Mouse (Mus musculus) granulocyte monocyte progenitor cell, adult 5-6 weeks (primary cell): ENCODE data around the gene Scn10a. TPM values are rescaled to one million over a fixed set of nuclear protein-coding genes. Genes with fewer than 3 reads are reported as not detected.
A peak's percentile ranks its signal among the peaks of the same experiment; 100 is the strongest.

ENCODE experiments used
- ATAC-seq: replicated peaks from 2 replicates; pipeline ENCODE4 v1.8.0; 2016; ENCODE audit warnings: mild to moderate bottlenecking, moderate TSS enrichment, inconsistent platforms; ENCODE audit not compliant: poor library complexity, severe bottlenecking
- total RNA-seq, 2 experiments: library from RNA; stranded (forward) in 1 of 2; stranded (reverse) in 1 of 2; fragments of 200-712, 200-1000 nt in 1 of 2; fragments of >200 nt in 1 of 2; fragmentation: Nextera tagmentation in 1 of 2; gene quantifications; 2 replicates each; pipeline ENCODE4 v1.2.3; 2014 to 2017

Gene Scn10a
- total RNA-seq (2014; fragmentation: Nextera tagmentation) = not detected in 2 replicates
- total RNA-seq (2017) = not detected in 2 replicates

GRCm38 (mm10) chr9:119719222-119719621 is at the start of gene Scn10a:
Scn10a (minus strand) TSS chr9:119719322.
- ATAC-seq = no peak

- peak; percentile 56 for ATAC-seq
Observed at GRCm38 (mm10) chr9:119768585-119768984, 49.5 kb upstream of the Scn10a start.

- ATAC-seq = no peak
Observed at GRCm38 (mm10) chr9:119760226-119760625, 41.1 kb upstream of the Scn10a start.

- ATAC-seq = no peak
Observed at GRCm38 (mm10) chr9:119759457-119759856, 40.3 kb upstream of the Scn10a start.

DNA sequence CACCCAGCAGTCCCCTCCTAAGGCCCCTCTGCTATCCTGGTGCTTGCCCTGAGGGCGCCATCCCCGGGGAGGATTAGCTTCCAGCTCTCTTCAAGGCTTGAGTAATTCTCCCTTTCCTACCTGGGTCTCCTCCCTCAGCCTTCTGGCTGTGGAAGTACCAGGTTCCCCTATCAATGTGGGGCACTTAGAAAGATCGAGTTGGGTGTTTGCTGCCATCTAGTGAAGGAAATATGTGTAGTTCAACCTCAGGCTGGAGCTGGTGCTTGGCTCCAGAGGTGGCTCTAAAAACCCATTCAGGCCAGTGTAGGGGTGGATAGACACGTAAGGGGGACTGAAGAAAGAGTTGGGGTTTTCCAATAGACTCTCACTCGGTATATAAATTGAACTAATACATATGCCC is 32.4 kb upstream of the Scn10a start:
- ATAC-seq = peak; percentile 77

GRCm38 (mm10) chr9:119749112-119749511 is 30.0 kb upstream of the Scn10a start:
- no peak for ATAC-seq

- peak; percentile 97 for ATAC-seq
Observed at GRCm38 (mm10) chr9:119743900-119744299, 24.8 kb upstream of the Scn10a start.

DNA sequence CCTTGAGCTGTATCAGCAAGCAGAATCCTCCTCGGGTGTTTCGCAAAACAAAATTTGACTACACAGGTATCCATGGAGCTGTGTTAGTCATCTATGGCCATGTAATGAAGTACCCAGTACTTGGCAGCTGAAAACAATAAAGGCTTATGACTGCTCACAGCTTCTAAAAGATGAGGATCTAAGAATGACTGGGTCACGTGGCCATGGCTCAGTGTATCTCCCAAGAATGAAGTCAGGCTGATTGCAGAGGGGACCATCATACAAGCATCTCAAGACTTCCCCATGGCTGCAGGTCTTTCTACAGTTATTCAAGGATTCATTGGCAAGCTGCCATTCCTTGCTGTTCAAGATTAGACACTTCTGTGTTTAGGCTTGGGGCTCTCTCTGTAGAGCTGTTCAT is 24.2 kb upstream of the Scn10a start:
- ATAC-seq = peak; percentile 28; the same call in 1 of the 2 replicates

GRCm38 (mm10) chr9:119741101-119741786 is 22.1 kb upstream of the Scn10a start:
- no peak for ATAC-seq

DNA sequence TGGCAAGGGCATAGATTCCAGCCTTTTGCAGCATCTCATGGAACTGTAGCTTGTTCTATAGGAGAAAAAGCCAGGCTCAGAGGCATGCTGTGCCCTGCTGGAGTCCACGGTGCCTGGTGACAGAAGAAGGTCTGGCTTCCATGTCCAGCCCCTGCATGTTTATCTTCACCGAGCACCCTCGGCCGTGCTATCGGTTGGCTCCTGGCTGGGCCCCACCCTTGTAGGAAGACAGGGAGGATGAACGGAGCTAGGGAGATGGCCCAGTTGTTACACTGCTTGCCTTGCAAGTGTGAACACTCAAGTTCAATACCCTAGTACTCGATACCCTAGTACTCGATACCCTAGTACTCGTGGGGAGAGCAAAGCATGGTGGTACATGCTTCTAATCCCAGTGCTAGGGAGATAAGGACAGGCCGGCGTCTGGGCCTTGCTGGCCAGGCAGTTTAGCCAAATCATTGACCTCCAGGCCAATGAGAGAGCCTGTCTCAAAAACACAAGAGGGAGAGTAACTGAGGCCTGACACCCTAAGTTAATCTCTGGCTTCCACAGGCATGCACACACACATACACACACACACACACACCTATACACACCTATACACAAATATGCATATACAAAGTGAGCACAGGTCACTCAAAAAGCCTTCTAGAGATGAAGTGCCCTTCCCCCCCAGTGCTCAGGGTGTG is 9.4 kb upstream of the Scn10a start:
- ATAC-seq = no peak

DNA sequence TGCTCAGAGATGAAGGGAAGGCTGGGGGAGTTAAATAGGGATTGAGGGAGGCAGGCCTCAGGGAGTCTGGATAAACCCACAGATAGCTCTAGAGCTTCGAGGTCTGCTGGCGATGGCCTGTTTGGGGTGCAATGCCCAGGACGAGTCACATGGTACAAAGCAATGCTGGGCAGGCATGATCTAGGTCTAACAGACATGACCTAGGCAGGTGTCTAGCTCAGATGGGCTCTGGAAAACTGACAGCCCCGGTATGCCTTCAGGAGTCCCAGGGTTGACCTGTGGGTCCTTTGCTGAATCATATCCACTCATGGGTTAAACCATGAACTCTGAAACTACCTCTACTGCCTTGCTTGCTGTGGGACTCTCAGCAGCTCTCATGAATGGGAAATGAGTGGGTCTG is 7.9 kb upstream of the Scn10a start:
- ATAC-seq = no peak

DNA sequence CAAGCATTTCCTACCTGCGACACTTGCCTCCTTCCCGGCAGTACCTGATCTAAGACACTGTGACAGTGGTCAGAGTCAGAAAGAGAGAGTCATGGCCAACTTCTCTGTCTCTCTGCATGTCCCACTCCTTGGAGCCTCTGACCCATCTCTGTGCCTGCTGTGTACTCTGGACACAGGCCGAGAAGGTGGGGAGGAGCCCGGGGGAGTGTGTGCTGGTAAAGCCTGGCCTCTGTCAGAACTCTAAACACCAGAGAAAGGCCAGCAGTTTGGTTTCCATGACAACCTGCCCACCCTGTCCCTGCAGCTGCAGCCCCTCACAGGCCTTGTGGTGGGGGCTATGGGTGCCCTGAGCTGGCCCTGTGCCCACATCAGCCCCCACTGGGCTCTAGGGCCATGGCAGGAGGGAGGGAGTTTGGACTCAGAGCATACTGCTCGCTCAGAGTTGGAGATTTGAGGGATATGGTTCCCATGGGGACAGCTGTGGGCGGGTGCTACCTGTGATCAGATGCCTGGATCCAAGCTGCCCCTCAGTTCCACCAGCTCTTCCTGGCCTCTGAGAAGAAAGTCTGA is 6.3 kb upstream of the Scn10a start:
- no peak for ATAC-seq

GRCm38 (mm10) chr9:119706700-119707099 is 12.4 kb downstream of the Scn10a start:
- 0 out of 2 replicates have a peak, but pooled peaks have one; percentile 22 for ATAC-seq

- no peak for ATAC-seq
Observed at GRCm38 (mm10) chr9:119691505-119691904, 27.6 kb downstream of the Scn10a start.

DNA sequence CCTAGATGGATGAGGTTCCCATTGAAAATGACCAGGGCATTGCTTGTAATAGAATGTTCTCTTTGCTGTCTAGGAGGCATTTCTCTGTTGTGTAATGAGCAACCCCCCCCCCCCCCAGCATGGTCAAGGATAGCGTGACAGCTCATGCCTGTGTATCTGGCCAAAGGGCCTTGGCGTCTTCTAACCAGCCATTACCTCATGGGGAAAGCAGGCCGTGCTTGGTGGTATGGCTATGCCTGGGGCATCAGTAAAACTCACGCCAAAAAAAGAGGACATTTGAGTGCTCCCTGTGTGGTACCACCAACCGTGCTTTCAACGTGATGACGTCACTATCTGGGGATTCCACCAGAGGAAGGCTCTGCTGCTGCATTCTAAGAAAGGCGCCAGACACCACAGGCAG is 28.1 kb downstream of the Scn10a start:
- ATAC-seq = no peak

DNA sequence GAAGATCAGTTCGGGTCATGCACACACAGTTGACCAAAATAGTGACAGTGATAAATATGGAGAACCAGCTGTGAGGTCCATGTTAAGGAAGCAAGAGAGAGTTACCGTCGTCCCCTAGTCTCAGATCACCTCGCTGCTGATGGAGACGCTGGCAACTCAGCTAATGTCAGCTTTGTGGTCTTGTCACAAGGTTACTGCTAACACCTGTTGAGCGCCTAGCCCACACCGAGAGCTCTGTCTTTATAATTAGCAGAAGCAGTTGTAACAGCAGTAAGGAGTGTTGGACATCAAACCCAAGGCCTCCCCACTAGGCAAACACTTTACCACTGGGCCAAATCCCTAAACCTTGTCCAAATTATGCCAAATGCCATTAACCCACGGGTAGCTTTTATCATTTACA is 31.2 kb downstream of the Scn10a start:
- no peak for ATAC-seq

DNA sequence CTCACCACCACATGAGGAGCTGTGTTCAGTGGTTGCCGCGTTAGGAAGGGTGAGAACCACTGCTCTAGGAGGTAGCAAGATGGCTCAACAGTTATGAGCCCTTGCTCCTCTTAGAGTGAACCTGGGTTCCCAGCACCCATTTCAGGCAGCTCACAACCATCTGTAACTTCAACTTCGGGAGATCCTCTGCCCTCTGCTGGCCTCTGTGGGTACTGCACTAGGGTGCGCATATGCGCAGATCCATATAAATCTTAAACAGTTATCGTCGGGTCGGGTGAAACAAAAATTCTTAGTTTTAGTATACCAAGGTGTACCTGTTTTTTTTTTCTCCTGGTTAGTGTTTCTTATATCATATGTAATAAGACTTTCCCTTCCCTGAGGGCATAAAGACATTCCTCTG is 32.9 kb downstream of the Scn10a start:
- no peak for ATAC-seq

DNA sequence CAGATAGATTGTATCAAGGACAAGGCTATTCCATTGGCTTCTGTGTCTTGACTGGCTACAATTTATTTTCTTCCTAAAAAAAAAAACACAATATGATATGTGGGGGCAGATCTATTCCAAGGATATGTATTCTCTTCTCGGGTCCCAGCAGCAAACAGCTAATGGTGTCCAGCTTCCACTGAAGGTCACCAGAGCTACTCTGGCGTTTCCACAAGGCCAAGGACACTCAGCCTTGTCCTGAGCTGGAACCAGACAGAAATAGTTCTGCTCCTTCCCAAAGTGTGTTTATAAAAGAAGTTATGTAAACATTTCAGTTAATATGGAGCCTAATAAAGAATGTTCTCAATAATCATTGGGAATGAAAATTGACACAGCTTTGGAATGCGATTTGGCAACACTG is 38.2 kb downstream of the Scn10a start:
- no peak for ATAC-seq

DNA sequence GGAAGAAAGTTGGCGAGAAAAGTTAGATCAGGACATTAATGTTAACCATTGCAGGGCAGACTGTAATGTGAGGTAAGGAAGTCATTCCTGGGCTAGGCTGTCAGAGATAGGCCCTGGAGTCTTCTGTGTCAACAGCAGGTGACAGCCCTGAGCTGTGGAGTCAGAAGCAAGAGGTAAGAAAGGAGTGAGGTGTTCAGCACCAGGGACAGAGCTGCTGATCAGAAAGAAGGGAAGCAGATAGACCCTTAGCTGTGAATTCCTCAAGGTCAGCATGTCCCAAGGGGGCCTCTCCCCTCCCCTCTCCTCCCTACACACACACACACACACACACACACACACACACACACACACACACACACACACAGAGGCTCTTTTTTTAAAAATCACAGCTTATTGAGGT is 55.0 kb downstream of the Scn10a start:
- no peak for ATAC-seq

GRCm38 (mm10) chr9:119656111-119656510 is 63.0 kb downstream of the Scn10a start:
- no peak for ATAC-seq

DNA sequence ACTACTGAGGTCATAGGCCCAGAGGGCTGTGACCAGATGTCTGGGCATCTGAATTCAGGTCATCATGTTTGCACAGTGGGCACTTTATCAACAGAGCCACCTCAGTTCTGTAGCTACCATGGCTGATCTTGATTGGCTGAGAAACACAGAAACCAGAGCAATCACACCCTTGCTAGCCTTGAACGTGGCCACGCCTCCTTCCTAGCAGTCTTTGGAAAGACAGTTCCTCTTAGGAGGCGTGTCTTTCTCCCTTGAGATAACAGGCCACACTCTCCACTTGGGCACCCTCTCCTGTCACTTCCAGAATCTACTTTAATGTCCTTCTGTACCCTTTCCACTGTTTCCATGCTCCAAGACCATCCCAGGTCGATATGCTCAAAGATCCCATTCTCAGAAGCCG is 65.4 kb downstream of the Scn10a start:
- no peak for ATAC-seq
